In genomic region chrX:169303945-169304344, GRCm38 (mm10) we compare ENCODE assay signal across 8 mouse cellular contexts. TPM values are rescaled to one million over a fixed set of nuclear protein-coding genes. Genes with fewer than 3 reads are reported as not detected.
DNase-seq lines count a peak whose midpoint lies in the region; ATAC-seq and TF ChIP-seq lines count a peak whose summit lies in the region.

No protein-coding gene starts in this region.

- no peak for ATAC-seq in midbrain, postnatal 0 days (ENCODE audit: low FRiP score)
- no peak; the same call in 1 of the 2 replicates for ATAC-seq in megakaryocyte-erythroid progenitor cell, adult 5-6 weeks (replicated peaks; ENCODE audit: low FRiP score, low TSS enrichment, poor library complexity, severe bottlenecking)

- DNase-seq in gastrocnemius, adult 2 months: no peak
- DNase-seq in gastrocnemius, postnatal 36 days: no peak
- DNase-seq in ovary, postnatal 14 days (ENCODE audit: low spot score): peak; percentile 16
- DNase-seq in ovary, postnatal 36 days (ENCODE audit: low spot score): no peak
- DNase-seq in ZHBTc4 (ENCODE audit: low read depth, low spot score): peak; percentile 55
- peak; percentile 55 for DNase-seq in heart, postnatal 4 days
- DNase-seq in midbrain, postnatal 0 days (ENCODE audit: low spot score): peak; percentile 53

- no peaks in the 10 kb centered on the region for H3K9me3 ChIP-seq in midbrain, postnatal 0 days (ENCODE audit: low read length)

- no peaks in the 10 kb centered on the region for H3K4me1 ChIP-seq in midbrain, postnatal 0 days (ENCODE audit: insufficient read depth, low read length)

- intact Hi-C loops in gastrocnemius, adult 2 months (cut with DNase I): loop anchor here (5.0 kb wide), 2 partner anchors 217 to 367 kb away; no protein-coding TSS in a partner anchor
- intact Hi-C loops in gastrocnemius, postnatal 36 days (cut with DNase I): no loop called here

- no peak overlapping the region for H3K4me3 ChIP-seq in gastrocnemius, adult 2 months
- H3K4me3 ChIP-seq in midbrain, postnatal 0 days (ENCODE audit: low read depth, low read length): no peak overlapping the region

- WGBS in midbrain, postnatal 0 days: 36% methylated on average over 3 of the region's 3 CpGs

- peak; percentile 65 for TF ChIP-seq CTCF in gastrocnemius, adult 2 months (IDR thresholded peaks at IDR 0.05)
- TF ChIP-seq CTCF in midbrain, postnatal 0 days (IDR thresholded peaks at IDR 0.05): peak; percentile 72

- no peak overlapping the region for H3K4me2 ChIP-seq in midbrain, postnatal 0 days (ENCODE audit: low read depth, low read length, poor library complexity, severe bottlenecking)

- H3K27me3 ChIP-seq in midbrain, postnatal 0 days (ENCODE audit: insufficient read depth, low read length): no peaks in the 10 kb centered on the region

- no peak overlapping the region for H3K27ac ChIP-seq in gastrocnemius, adult 2 months
- no peak overlapping the region for H3K27ac ChIP-seq in midbrain, postnatal 0 days (ENCODE audit: low read depth, low read length)

- H3K9ac ChIP-seq in midbrain, postnatal 0 days (replicated peaks; ENCODE audit: low read length, poor library complexity, severe bottlenecking): no peak overlapping the region

- H3K36me3 ChIP-seq in midbrain, postnatal 0 days (ENCODE audit: insufficient read depth, low read length): no peaks in the 10 kb centered on the region

RNA-seq across cellular contexts. Expression of gene Hccs, which starts 16.2 kb away (rescaled TPM):
- total RNA-seq in gastrocnemius, adult 2 months (2021): 10 to 100 TPM; 21.7 to 44.6 TPM
- total RNA-seq in gastrocnemius, postnatal 36 days (2021): 10 to 100 TPM; 24.9 to 30.2 TPM
- 10 to 100 TPM; 65.2 to 69.3 TPM for total RNA-seq in heart, postnatal 4 days (2021)
- total RNA-seq in midbrain, postnatal 0 days (2014; rRNA removed): 28.6 and 29.2 TPM in 2 replicates
- 31.6 and 34.9 TPM in 2 replicates for polyA plus RNA-seq in midbrain, postnatal 0 days (2015; fragmentation: Nextera tagmentation; extraction: Ambion mirVana)
- 25.6 and 34.7 TPM in 2 replicates for total RNA-seq in megakaryocyte-erythroid progenitor cell, adult 5-6 weeks (2014; fragmentation: Nextera tagmentation)
- 33.8 and 43.9 TPM in 2 replicates for total RNA-seq in megakaryocyte-erythroid progenitor cell, adult 5-6 weeks (2017)

Comparison
In these comparisons a context has a peak if more than half of its experiments do, and no peak if none do; other contexts are left out.
1. DNase-seq: peak in ovary, postnatal 14 days (single experiment), ZHBTc4 (single experiment), heart, postnatal 4 days (single experiment) and midbrain, postnatal 0 days (single experiment); none in gastrocnemius, adult 2 months (single experiment), gastrocnemius, postnatal 36 days (0 of 2) and ovary, postnatal 36 days (single experiment).